In genomic region chr7:45008411-45008810, GRCm38 (mm10) we compare ENCODE assay signal across 15 mouse cellular contexts.
"Had no signal": no experiment of that assay in that cellular context is flagged by ENCODE, and none has a peak within 500 bp of the region (broad histone marks: within the 10 kb centered on the region; RNA-seq: fewer than 3 reads in every experiment).

No protein-coding gene starts in this region.

- H3K4me3 ChIP-seq: layer of hippocampus, adult 2 months; limb, embryonic 12.5 days; limb, embryonic 15.5 days; midbrain, embryonic 13.5 days; stomach, embryonic 15.5 days had no signal

- H3K4me2 ChIP-seq: limb, embryonic 12.5 days; limb, embryonic 15.5 days; liver, embryonic 11.5 days; lung, embryonic 14.5 days; midbrain, embryonic 13.5 days; stomach, embryonic 15.5 days had no signal

- ATAC-seq: liver, postnatal 0 days; lung, postnatal 0 days; midbrain, embryonic 13.5 days had no signal

- DNase-seq: kidney, adult 9 months; kidney, postnatal 25 days; layer of hippocampus, adult 9-11 months; liver, postnatal 0 days; lung, embryonic 14.5 days; thymus, postnatal 25 days had no signal

- H3K27ac ChIP-seq: layer of hippocampus, adult 2 months; limb, embryonic 12.5 days; limb, embryonic 15.5 days; liver, embryonic 14.5 days; macrophage; midbrain, embryonic 13.5 days; stomach, embryonic 15.5 days had no signal

- H3K9ac ChIP-seq: limb, embryonic 12.5 days; limb, embryonic 15.5 days; liver, embryonic 14.5 days; liver, postnatal 0 days; lung, embryonic 14.5 days; midbrain, embryonic 13.5 days; stomach, embryonic 15.5 days had no signal

- H3K9me3 ChIP-seq: limb, embryonic 12.5 days; limb, embryonic 15.5 days; midbrain, embryonic 13.5 days; stomach, embryonic 15.5 days had no signal

- H3K27me3 ChIP-seq: limb, embryonic 12.5 days; limb, embryonic 15.5 days; midbrain, embryonic 13.5 days; stomach, embryonic 15.5 days had no signal
